Mouse (Mus musculus) neural tube, embryonic 14.5 days (tissue): Measurements from ENCODE around the gene Zfp652. TPM values are rescaled to one million over a fixed set of nuclear protein-coding genes. Genes with fewer than 3 reads are reported as not detected.

Source experiments
- ATAC-seq: fragments of 200-750 bp; cut with Nextera tagmentation; 2 replicates; pipeline ENCODE4 v1.8.0; 2017; ENCODE audit warnings: low read depth, mild to moderate bottlenecking, moderate TSS enrichment, moderate library complexity
- H3K27ac ChIP-seq: fragments of 300-500 bp; sonication (generic); 2 replicates; pipeline ENCODE4 v1.5.1; 2014; ENCODE audit warnings: low read depth, mild to moderate bottlenecking, control low read depth, low read length, moderate library complexity, mixed read lengths
- H3K27me3 ChIP-seq: fragments of 300-500 bp; sonication (generic); 2 replicates; pipeline ENCODE4 v1.6.1; 2014; ENCODE audit warnings: low read length; ENCODE audit not compliant: control insufficient read depth, insufficient read depth
- H3K36me3 ChIP-seq: fragments of 300-500 bp; sonication (generic); 2 replicates; pipeline ENCODE4 v1.6.1; 2014; ENCODE audit warnings: low read length, mixed read lengths; ENCODE audit not compliant: control insufficient read depth, insufficient read depth
- H3K4me1 ChIP-seq: fragments of 300-500 bp; sonication (generic); 2 replicates; pipeline ENCODE4 v1.6.1; 2014; ENCODE audit warnings: low read length; ENCODE audit not compliant: control insufficient read depth, insufficient read depth
- H3K4me2 ChIP-seq: fragments of 300-500 bp; sonication (generic); 2 replicates; pipeline ENCODE4 v1.6.1; 2014; ENCODE audit warnings: mild to moderate bottlenecking, low read depth, low read length, control low read depth
- H3K4me3 ChIP-seq: fragments of 300-500 bp; sonication (generic); 2 replicates; pipeline ENCODE4 v1.5.1; 2014; ENCODE audit warnings: low read depth, low read length, control low read depth, mixed read lengths
- H3K9ac ChIP-seq: fragments of 300-500 bp; sonication (generic); replicated peaks from 2 replicates; pipeline ENCODE4 v1.6.1; 2014; ENCODE audit warnings: low read depth, mild to moderate bottlenecking, control low read depth, low read length, mixed read lengths
- H3K9me3 ChIP-seq: fragments of 300-500 bp; sonication (generic); 2 replicates; pipeline ENCODE4 v1.6.1; 2016; ENCODE audit warnings: low read length; ENCODE audit not compliant: control insufficient read depth
- WGBS: fragments of 180-500 bp; shearing (Covaris S2); extraction: QIAGEN DNeasy Blood & Tissue Kit; methylation state at CpG from one replicate; pipeline ENCODE4 v1.1.7; 2014; 5-methylcytosine and 5-hydroxymethylcytosine counted together
- polyA plus RNA-seq: library from polyadenylated mRNA; unstranded; fragments of >200 nt; fragmentation: Nextera tagmentation; extraction: Ambion mirVana; gene quantifications from 2 replicates; pipeline ENCODE4 v1.2.1, GENCODE M21; 2014

Gene Zfp652
- polyA plus RNA-seq, 1 experiment from 2014 or later, result 12.9 TPM

DNA sequence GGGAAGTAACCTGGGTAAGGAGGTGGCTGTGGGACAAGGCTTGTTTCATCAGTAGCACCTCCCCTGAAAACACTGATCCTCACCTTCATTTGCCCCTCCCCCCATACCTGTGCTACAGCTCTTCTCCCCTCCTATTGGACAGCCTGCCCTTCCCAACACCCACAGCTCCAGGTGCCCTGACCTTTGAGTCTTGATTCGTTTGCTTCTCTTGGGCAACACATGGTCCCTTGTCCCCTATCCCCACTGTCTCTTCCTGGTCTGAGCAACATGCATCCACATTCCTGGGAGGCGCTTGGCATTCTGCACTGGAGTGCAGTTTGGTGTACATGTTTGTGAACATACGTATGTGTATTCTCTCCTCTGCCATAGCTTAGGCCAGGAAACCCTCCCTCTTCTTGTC is 29.5 kb upstream of the Zfp652 start:
- Histone ChIP-seq H3K4me1 (no peaks in the 10 kb centered on the region), H3K4me2 (no peak overlapping the region), H3K4me3 (no peak overlapping the region), H3K27ac (no peak overlapping the region), H3K36me3 (peaks cover 23% of the 10 kb centered on the region), H3K27me3 (no peaks in the 10 kb centered on the region), H3K9ac (no peak overlapping the region), H3K9me3 (no peaks in the 10 kb centered on the region)
- no peak for ATAC-seq
- WGBS, result 88% methylated on average over 3 of the region's 3 CpGs

DNA sequence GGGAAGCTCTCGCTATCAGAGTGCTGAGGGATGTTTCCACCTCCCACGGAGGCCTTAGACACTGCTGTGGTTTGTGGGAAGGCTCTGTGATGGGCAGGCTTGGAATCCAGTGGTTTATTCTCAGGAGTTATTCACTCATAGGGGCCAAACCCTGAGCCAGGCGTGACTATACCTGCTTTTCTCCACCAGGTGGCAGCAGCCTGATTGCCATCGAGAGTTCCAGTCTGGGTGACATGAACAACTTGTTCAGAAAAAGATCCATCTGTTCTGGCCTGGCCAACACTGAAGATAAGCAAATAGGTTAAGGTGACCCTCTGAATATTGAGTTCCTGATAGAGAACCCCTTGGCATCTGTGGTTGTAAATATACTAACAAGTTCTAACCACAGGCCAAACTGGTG is 26.4 kb upstream of the Zfp652 start:
- no peak overlapping the region for H3K9ac ChIP-seq
- no peaks in the 10 kb centered on the region for H3K4me1 ChIP-seq
- no peak overlapping the region for H3K27ac ChIP-seq
- H3K4me2 ChIP-seq, result no peak overlapping the region
- 0 out of 2 replicates have a peak, but pooled peaks cover 2% of the 10 kb centered on the region for H3K36me3 ChIP-seq
- 7% methylated on average over 4 of the region's 4 CpGs for WGBS
- no peak overlapping the region for H3K4me3 ChIP-seq
- H3K27me3 ChIP-seq, result no peaks in the 10 kb centered on the region
- no peak for ATAC-seq
- no peaks in the 10 kb centered on the region for H3K9me3 ChIP-seq

DNA sequence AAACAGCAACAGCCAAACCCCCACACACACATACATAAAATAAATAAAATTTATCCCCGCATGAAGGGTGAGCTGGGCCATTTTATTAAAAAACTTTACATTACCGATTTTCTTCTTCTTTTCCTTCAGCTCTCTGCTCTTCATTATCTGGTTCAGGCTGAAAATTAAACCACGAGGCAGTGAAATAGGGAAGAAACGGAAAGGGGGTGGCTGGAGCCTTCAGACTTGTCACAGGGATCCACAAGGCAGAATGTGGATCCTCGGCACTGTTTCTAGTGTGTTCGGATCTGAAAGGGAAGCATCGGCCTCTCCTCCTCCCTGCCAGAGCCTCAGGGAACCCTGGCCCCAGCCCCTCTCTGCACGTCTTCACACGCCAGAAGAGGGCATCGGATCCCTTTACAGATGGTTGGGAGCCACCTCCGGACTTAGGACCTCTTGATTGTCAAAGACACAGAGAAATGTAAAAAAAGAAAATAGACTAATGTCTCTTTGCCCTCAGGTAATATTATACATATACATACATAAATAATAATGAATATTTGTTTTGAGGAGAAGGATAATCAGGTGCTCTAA is 25.3 kb upstream of the Zfp652 start:
- Histone ChIP-seq H3K4me1 (no peaks in the 10 kb centered on the region), H3K4me2 (no peak overlapping the region), H3K9me3 (no peaks in the 10 kb centered on the region), H3K27me3 (no peaks in the 10 kb centered on the region), H3K9ac (no peak overlapping the region), H3K27ac (no peak overlapping the region), H3K36me3 (no peaks in the 10 kb centered on the region), H3K4me3 (no peak overlapping the region)
- no peak for ATAC-seq
- 45% methylated on average over 11 of the region's 11 CpGs for WGBS

DNA sequence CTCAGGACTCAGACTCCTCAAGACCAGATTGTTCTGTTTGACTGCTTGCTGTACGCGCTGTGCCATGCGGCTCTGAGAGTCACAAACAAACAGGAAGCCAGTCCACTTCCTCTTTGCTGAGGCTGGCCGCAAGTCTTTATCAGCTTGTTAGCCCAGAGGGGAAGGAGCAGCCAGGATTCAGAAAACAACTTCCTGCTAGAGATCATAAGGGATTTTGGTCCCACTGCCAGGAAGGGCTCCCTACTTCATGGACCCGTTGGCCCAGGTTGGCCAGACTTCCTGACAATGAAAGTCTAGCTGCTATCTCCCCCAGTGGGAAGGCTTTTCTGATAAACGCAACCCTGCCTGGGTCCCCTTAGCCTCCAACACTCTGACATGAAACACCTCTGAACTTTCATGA is 24.0 kb upstream of the Zfp652 start:
- no peaks in the 10 kb centered on the region for H3K27me3 ChIP-seq
- no peak overlapping the region for H3K4me3 ChIP-seq
- H3K9me3 ChIP-seq, result no peaks in the 10 kb centered on the region
- no peak overlapping the region for H3K9ac ChIP-seq
- no peaks in the 10 kb centered on the region for H3K4me1 ChIP-seq
- H3K36me3 ChIP-seq, result no peaks in the 10 kb centered on the region
- no peak overlapping the region for H3K4me2 ChIP-seq
- H3K27ac ChIP-seq, result no peak overlapping the region
- WGBS, result 83% methylated on average over 6 of the region's 6 CpGs
- no peak for ATAC-seq

DNA sequence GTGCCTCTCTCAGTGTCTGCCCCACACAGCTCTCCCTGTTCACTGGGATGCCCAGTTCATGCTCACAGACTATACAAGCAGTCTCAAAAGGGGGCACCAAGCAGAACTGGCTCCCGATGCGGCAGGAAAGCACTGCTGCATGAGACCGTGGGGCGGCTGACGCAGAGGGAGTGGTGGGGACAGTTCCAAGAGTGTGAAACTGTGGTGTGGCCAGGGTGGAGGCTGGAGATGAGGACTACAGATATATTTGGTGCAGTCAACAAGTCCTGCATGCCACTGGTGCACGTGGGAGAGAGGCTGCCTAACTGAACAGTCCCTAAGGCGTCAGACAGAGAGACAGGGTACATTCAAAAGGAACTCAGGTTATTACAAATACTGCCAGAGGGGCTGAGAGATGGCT is 23.5 kb upstream of the Zfp652 start:
- no peak for ATAC-seq
- no peaks in the 10 kb centered on the region for H3K9me3 ChIP-seq
- H3K27ac ChIP-seq, result no peak overlapping the region
- no peaks in the 10 kb centered on the region for H3K27me3 ChIP-seq
- WGBS, result 80% methylated on average over 7 of the region's 7 CpGs
- H3K36me3 ChIP-seq, result no peaks in the 10 kb centered on the region
- no peaks in the 10 kb centered on the region for H3K4me1 ChIP-seq
- no peak overlapping the region for H3K4me3 ChIP-seq
- no peak overlapping the region for H3K4me2 ChIP-seq
- H3K9ac ChIP-seq, result no peak overlapping the region

DNA sequence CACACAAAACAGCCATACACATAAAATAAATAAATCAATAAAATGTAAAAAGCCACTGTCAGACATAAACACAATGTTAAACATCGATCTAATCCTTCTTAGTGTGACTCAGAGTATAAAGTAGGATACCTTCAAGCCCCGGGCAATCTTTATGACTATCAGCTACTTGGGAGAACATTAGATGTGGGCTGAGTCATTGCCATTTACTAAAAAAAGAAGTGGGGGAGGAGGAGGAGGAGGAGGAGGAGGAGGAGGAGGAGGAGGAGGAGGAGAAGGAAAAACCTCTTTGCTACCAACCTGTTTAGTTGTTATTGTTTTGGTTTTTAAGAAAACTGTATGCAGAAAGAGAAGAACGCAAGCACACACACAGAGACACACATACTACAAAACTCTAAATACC is 22.9 kb upstream of the Zfp652 start:
- 93% methylated on average over 3 of the region's 3 CpGs for WGBS
- Histone ChIP-seq H3K27me3 (no peaks in the 10 kb centered on the region), H3K4me3 (no peak overlapping the region)

DNA sequence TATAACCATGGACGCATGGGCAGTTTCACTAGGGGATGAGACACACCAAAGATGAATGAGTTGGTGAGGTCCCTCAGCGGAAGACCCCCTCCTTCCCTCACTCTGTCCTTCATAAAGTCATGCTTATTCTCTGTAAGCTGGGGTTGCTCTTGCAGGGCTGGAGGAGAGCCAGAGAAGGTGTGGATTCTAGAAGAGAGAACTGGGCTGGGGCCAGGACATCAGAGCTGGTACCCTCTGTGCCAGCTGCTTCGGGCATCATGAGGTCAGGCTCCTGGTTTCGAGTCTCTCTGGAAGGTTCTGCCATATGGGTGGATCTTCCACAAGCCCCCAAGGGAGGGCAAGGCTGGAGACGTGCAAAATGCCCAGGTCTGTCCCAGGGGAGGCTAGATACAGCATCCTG is 13.9 kb upstream of the Zfp652 start:
- H3K27ac ChIP-seq, result no peak overlapping the region
- H3K4me1 ChIP-seq, result no peaks in the 10 kb centered on the region
- no peak overlapping the region for H3K4me3 ChIP-seq
- no peaks in the 10 kb centered on the region for H3K27me3 ChIP-seq
- 77% methylated on average over 5 of the region's 5 CpGs for WGBS
- H3K9me3 ChIP-seq, result no peaks in the 10 kb centered on the region
- H3K4me2 ChIP-seq, result no peak overlapping the region
- no peak for ATAC-seq
- H3K9ac ChIP-seq, result no peak overlapping the region
- no peaks in the 10 kb centered on the region for H3K36me3 ChIP-seq

More for the DNA sequence above, 22.9 kb upstream of the Zfp652 start:
- H3K9ac ChIP-seq, result no peak overlapping the region
- ATAC-seq, result no peak
- no peaks in the 10 kb centered on the region for H3K9me3 ChIP-seq
- no peaks in the 10 kb centered on the region for H3K4me1 ChIP-seq
- H3K4me2 ChIP-seq, result no peak overlapping the region
- H3K27ac ChIP-seq, result no peak overlapping the region
- H3K36me3 ChIP-seq, result no peaks in the 10 kb centered on the region

DNA sequence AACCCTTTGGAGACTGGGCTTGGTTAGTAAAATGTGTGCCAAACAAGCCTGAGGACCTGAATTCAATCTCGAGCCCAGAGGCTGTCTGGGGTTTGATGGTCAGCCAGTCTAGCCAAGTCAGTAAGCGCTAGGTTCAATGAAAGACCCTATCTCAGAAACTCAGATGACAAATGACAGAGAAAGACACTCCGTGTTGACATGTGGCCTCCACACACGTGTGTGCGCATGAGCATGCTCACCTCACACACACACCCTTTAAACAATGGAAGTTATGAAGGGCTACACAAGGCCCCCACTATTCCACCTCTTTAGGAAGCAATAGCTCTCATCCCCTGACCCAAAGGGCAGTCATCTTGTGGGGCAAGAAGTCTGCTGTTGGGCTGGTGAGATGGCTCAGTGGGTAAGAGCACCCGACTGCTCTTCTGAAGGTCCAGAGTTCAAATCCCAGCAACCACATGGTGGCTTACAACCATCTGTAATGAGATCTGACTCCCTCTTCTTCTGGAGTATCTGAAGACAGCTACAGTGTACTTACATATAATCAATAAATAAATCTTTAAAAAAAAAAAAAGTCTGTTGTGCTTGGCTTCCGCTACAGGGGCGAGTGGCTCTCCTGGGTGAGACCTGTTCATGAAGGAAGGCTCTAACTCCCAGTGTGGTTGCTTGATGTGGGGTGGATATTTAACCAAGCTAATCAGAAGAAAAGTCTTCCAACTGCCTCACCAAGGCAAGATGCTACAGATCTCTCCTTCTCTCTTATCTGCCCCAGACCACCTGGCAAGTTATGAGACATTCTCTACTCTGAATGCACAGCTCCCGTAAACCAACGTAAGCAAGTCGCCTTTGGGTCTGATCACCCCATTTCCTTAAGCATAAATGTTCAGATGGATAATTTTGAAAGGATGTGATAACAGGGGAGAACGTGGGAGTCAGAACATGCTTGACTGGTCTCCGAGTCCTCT is 11.4 kb upstream of the Zfp652 start:
- Histone ChIP-seq H3K9me3 (no peaks in the 10 kb centered on the region), H3K36me3 (no peaks in the 10 kb centered on the region), H3K4me1 (no peaks in the 10 kb centered on the region), H3K4me2 (no peak overlapping the region), H3K27me3 (no peaks in the 10 kb centered on the region), H3K27ac (no peak overlapping the region), H3K4me3 (no peak overlapping the region), H3K9ac (no peak overlapping the region)
- ATAC-seq, result no peak
- 94% methylated on average over 13 of the region's 13 CpGs for WGBS
